Mouse (Mus musculus) olfactory bulb, adult 2 months (tissue): ENCODE data around the gene Hoxc12.

Experiments
- CTCF ChIP-seq: fragments of 200-500 bp; IDR thresholded peaks from 2 replicates; pipeline ENCODE4 v1.5.1; 2012; ENCODE audit warnings: low read depth, mild to moderate bottlenecking, low read length, moderate library complexity; ENCODE audit not compliant: insufficient read depth
- POLR2A ChIP-seq: fragments of 200-500 bp; IDR thresholded peaks from 2 replicates; pipeline ENCODE4 v1.6.1; 2012; ENCODE audit warnings: mild to moderate bottlenecking, low read depth, low read length, moderate library complexity; ENCODE audit not compliant: insufficient read depth

DNA sequence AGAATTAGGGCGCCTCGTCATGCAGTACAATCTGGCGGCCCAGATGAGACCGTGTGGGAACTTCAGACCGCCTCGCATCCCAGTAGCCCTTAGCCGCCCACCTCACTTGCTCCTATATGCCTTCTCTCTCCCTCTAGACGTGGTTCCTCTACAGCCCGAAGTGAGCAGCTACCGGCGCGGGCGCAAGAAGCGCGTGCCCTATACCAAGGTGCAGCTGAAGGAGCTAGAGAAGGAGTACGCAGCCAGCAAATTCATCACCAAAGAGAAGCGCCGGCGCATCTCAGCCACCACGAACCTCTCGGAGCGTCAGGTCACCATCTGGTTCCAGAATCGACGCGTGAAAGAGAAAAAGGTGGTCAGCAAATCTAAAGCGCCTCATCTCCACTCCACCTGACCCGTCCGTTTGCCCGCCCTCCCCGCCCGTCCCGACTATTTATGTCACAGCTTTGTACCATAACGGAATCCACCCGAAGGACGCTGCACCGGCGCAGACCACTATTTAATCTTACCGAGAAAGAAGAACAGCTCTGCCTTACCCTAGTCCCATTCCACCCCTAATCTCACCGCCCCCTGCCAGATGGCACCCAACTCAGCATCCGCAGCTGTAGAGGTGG lies 9.4 kb upstream of the Hoxc12 start:
- no peak for TF ChIP-seq CTCF
- TF ChIP-seq POLR2A = no peak
